In the genomic region with DNA sequence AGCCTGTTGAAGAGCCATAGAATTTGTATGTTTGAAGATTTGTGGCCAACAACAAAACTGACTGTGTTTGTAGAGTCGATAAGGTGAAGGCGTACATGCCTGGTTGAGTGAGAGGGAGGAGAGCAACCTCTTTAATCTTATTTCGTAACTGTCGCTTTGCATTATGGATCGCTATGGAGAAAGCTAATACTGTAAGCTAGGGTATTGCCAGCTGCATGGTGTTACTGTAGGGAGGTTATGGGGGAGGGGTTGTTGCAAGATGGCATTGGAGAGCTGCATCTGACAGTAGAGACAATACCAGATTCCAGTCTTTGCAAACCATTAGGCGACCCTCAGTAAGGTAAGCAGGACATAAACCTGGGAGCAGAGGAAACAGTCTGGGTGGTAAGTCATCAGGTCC, we compare ENCODE assay signal across 23 mouse cellular contexts. TPM values are rescaled to one million over a fixed set of nuclear protein-coding genes. Genes with fewer than 3 reads are reported as not detected.
A peak's percentile ranks its signal among the peaks of the same experiment; 100 is the strongest.
DNase-seq lines count a peak whose midpoint lies in the region; ATAC-seq and TF ChIP-seq lines count a peak whose summit lies in the region.
"Had no signal": no experiment of that assay in that cellular context is flagged by ENCODE, and none has a peak within 500 bp of the region (broad histone marks: within the 10 kb centered on the region; RNA-seq: fewer than 3 reads in every experiment).

No protein-coding gene starts in this region.

- 76% methylated on average over 6 of the region's 6 CpGs for WGBS in liver, postnatal 0 days (ENCODE audit: insufficient replicate concordance)
- 93% methylated on average over 6 of the region's 6 CpGs for WGBS in forebrain, embryonic 13.5 days

- no peak overlapping the region for H3K27ac ChIP-seq in liver, postnatal 0 days (ENCODE audit: low read depth)
- no peak overlapping the region for H3K27ac ChIP-seq in forebrain, embryonic 13.5 days
- H3K27ac ChIP-seq: embryonic facial prominence, embryonic 13.5 days; embryonic facial prominence, embryonic 15.5 days; forebrain, embryonic 10.5 days; forebrain, embryonic 12.5 days; forebrain, embryonic 15.5 days had no signal

- no peak overlapping the region for H3K4me3 ChIP-seq in liver, postnatal 0 days (ENCODE audit: low read depth, low read length)
- H3K4me3 ChIP-seq in forebrain, embryonic 13.5 days, result no peak overlapping the region
- H3K4me3 ChIP-seq: embryonic facial prominence, embryonic 13.5 days; embryonic facial prominence, embryonic 15.5 days; forebrain, embryonic 10.5 days; forebrain, embryonic 12.5 days; forebrain, embryonic 15.5 days had no signal

- no peak for DNase-seq in liver, postnatal 0 days
- no peak for DNase-seq in liver
- peak; percentile 17 for DNase-seq in retina, embryonic 14.5 days (ENCODE audit: low spot score)
- peak; percentile 51 for DNase-seq in retina, postnatal 7 days (ENCODE audit: low read depth, low spot score)
- DNase-seq in layer of hippocampus, adult 11-12 months (ENCODE audit: low spot score), result no peak
- no peak for DNase-seq in adrenal gland, adult 18-20 months (ENCODE audit: low spot score in 2 of 2)
- DNase-seq: adrenal gland, adult 8-10 months; adrenal gland, postnatal 14 days; adrenal gland, postnatal 36 days; cerebellum, adult 11 months; cerebellum, adult 18-20 months; cerebellum, adult 8-10 months; cerebellum, adult 9-11 months; cerebellum, postnatal 14 days; cerebellum, postnatal 36 days; embryo, embryonic 11 days; forebrain, postnatal 0 days had no signal

- H3K27me3 ChIP-seq in liver, postnatal 0 days (ENCODE audit: insufficient read depth, low read length), result no peaks in the 10 kb centered on the region
- H3K27me3 ChIP-seq in forebrain, embryonic 13.5 days, result no peaks in the 10 kb centered on the region
- H3K27me3 ChIP-seq: embryonic facial prominence, embryonic 13.5 days; embryonic facial prominence, embryonic 15.5 days; forebrain, embryonic 12.5 days; forebrain, embryonic 15.5 days had no signal

- no peaks in the 10 kb centered on the region for H3K36me3 ChIP-seq in liver, postnatal 0 days (replicated peaks; ENCODE audit: insufficient read depth, low read length)
- H3K36me3 ChIP-seq in forebrain, embryonic 13.5 days (ENCODE audit: poor library complexity, severe bottlenecking), result no peaks in the 10 kb centered on the region
- H3K36me3 ChIP-seq: embryonic facial prominence, embryonic 13.5 days; embryonic facial prominence, embryonic 15.5 days; forebrain, embryonic 10.5 days; forebrain, embryonic 12.5 days; forebrain, embryonic 15.5 days had no signal

- H3K4me1 ChIP-seq in liver, postnatal 0 days (ENCODE audit: insufficient read depth), result peaks cover 16% of the 10 kb centered on the region; the same call in 1 of the 2 replicates
- peaks cover 13% of the 10 kb centered on the region for H3K4me1 ChIP-seq in forebrain, embryonic 13.5 days

- TF ChIP-seq EP300 in liver, postnatal 0 days (IDR thresholded peaks at IDR 0.05; ENCODE audit: low read depth), result no peak

- 0 out of 2 replicates have a peak overlapping the region, but pooled peaks have one; percentile 3 for H3K4me2 ChIP-seq in liver, postnatal 0 days (ENCODE audit: low read depth, low read length)
- no peak overlapping the region for H3K4me2 ChIP-seq in forebrain, embryonic 13.5 days
- H3K4me2 ChIP-seq: embryonic facial prominence, embryonic 13.5 days; embryonic facial prominence, embryonic 15.5 days; forebrain, embryonic 12.5 days; forebrain, embryonic 15.5 days had no signal

- no peak for ATAC-seq in liver, postnatal 0 days
- ATAC-seq in forebrain, embryonic 13.5 days, result no peak
- ATAC-seq: forebrain, embryonic 15.5 days; forebrain, postnatal 0 days had no signal

- no peak for TF ChIP-seq CTCF in liver, postnatal 0 days (IDR thresholded peaks at IDR 0.05; ENCODE audit: low read depth)

- no peak overlapping the region for H3K9ac ChIP-seq in liver, postnatal 0 days (replicated peaks)
- H3K9ac ChIP-seq in forebrain, embryonic 13.5 days, result no peak overlapping the region
- H3K9ac ChIP-seq: embryonic facial prominence, embryonic 13.5 days; embryonic facial prominence, embryonic 15.5 days; forebrain, embryonic 12.5 days; forebrain, embryonic 15.5 days; forebrain, postnatal 0 days had no signal

- H3K9me3 ChIP-seq in liver, postnatal 0 days (ENCODE audit: low read length), result no peaks in the 10 kb centered on the region
- no peaks in the 10 kb centered on the region for H3K9me3 ChIP-seq in forebrain, embryonic 13.5 days (replicated peaks)
- H3K9me3 ChIP-seq: embryonic facial prominence, embryonic 13.5 days; embryonic facial prominence, embryonic 15.5 days; forebrain, embryonic 10.5 days; forebrain, embryonic 12.5 days; forebrain, embryonic 15.5 days had no signal

RNA-seq across cellular contexts. Expression of a gene that starts 2.1 kb away (rescaled TPM):
- 2.4 and 2.6 TPM in 2 replicates for polyA plus RNA-seq in liver, postnatal 0 days (2015; fragmentation: Nextera tagmentation; extraction: Ambion mirVana)
- 11.5 and 12.4 TPM in 2 replicates for polyA plus RNA-seq in forebrain, embryonic 13.5 days (2015; fragmentation: Nextera tagmentation; extraction: Ambion mirVana)
- total RNA-seq in adrenal gland, adult 18-20 months (2021), result 10 to 100 TPM in 1 of 2 experiments, 1 to 10 TPM in 1; 6.7 to 10.6 TPM

Comparison
In these comparisons a context has a peak if more than half of its experiments do, and no peak if none do; other contexts are left out.
1. DNase-seq: peak in retina, embryonic 14.5 days (single experiment) and retina, postnatal 7 days (single experiment); none in liver, postnatal 0 days (single experiment), liver (single experiment), layer of hippocampus, adult 11-12 months (single experiment) and adrenal gland, adult 18-20 months (0 of 2).